Mouse (Mus musculus) common myeloid progenitor, adult 5-6 weeks (primary cell): ENCODE data around the gene Agk. TPM values are rescaled to one million over a fixed set of nuclear protein-coding genes. Genes with fewer than 3 reads are reported as not detected.

ENCODE experiments used
- ATAC-seq: replicated peaks from 2 replicates; pipeline ENCODE4 v1.8.0; 2016; ENCODE audit warnings: low read depth, mild to moderate bottlenecking, moderate TSS enrichment, inconsistent platforms; ENCODE audit not compliant: poor library complexity, severe bottlenecking
- total RNA-seq: library from RNA; stranded (forward); fragments of 200-1000, 187-1606 nt; gene quantifications from 2 replicates; pipeline ENCODE4 v1.2.3, GENCODE M21; 2017

Gene Agk
- total RNA-seq, 1 experiment from 2014 or later, result 44.6 TPM

DNA sequence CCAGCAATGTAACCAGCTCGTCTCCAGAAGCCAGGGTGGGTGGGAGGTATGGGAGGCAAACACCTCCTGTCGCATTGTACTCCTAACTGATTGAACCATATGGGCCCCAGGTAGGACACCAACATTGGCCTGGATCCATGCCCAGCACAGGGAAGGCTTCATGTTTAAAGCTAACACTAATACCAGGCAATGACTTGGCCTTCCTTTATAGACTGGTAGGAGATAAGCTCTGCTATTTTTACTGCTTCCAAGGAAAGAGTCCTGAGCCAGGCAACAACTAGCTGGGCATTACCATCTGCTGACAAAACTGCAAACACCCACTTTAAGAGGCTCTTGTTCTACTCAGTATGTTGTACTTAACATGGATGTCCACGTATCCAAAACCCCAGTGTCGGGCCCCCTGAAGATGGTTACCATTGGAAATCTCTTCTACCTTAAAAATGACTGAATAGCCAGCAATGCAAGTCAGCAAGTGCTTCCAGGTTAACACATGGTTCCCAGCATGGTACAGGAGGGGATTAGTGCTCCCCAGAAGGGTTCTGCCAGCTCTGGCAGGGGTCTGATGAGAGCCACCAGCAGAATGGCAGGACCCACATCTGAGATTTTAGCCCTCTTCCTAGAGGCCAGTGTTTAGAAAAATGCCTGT is 78.8 kb downstream of the Agk start:
- no peak for ATAC-seq

DNA sequence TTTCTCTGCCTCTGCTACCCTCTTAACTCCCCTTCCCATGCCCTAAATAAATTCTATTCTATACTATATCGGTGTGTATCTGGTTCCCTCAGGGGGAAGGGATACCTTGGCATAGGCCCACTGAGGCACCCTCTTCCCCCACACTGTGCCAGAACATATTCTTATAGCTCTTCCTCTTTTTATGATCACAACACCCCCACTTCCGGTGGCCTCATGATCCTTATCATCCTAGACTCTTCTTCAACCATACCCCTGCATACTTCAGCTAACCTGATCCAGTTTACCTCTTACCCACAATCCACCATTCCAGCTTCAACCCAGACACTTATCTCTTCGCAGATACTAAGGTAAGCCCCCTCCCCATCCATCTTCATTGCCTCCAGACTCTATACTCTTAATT is 86.1 kb downstream of the Agk start:
- ATAC-seq, result 0 out of 2 replicates have a peak, but pooled peaks have one; percentile 32

DNA sequence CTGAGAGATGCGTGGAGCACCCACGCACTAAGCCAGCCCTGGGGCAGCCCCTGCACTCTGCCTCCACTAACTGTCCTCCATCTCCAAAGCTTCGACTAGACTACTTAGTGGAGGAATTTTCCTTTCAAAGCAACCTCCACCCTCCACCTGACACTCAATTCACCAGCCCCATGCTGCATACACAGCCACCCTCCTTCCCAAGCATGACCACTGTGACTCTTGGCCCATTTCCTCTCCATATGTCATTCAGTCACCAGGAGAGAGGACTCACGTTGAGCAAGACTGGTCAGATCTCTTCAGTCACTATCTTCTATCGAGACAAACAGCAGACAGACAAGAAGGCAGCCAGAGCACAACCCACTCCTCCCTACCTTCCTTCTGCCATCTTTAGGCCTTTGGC is 88.1 kb downstream of the Agk start:
- no peak for ATAC-seq

DNA sequence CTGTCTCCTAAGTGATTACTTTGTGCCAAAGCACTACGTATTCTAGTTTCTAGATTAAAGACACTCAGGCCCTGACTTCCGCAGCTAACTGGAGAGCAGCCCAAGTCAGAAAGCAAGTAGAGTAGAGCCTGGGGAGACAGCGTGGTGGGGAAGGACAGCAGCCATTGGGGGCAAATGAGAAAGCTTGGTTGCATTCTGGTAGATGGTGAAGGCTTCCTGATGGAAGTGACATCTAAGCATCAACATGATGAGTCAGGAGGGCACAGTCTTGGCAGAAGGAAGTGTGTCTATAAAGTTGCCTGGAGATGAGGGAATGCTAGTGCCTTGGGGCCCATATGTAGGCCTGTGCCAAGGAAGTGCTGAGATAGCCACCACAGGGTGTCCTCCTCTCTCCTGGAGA is 88.6 kb downstream of the Agk start:
- no peak for ATAC-seq

DNA sequence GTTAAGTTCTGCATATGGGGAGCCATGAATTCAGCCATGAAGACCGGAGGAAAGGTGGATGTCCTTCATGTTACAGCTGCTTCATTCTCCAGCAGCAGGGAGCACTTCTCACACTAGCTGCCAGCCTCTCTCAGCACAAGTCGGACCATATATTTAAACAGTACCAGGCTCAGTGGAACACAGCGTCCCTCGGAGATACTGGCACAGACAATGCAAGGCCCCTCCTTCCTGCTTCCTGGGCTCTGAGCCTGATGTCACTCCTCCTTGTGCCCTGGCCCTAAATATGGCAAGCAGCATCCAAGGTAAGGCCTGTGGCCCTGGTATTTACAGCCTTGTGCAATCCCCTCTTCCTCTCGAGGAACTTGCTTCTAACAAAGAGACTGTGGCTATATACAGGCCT is 90.8 kb downstream of the Agk start:
- no peak for ATAC-seq

DNA sequence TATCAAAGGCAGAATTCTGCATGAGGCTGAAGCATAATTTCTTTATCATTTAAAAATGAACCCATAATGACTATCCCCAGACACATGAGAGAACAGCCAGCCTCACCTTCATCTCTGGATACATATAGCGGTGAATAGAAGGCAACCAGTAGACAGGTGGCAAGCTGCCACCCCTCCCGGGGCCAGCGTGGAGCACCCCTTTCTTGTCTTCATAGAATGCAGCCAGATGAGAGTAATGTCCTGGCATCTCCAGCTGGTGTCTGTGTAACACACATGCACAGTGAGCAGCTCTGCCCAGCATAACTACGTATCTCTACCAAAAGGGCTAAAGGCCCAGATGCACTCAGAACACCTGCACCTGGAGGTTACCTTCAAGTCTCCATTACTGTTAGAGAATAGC is 93.4 kb downstream of the Agk start:
- no peak for ATAC-seq

DNA sequence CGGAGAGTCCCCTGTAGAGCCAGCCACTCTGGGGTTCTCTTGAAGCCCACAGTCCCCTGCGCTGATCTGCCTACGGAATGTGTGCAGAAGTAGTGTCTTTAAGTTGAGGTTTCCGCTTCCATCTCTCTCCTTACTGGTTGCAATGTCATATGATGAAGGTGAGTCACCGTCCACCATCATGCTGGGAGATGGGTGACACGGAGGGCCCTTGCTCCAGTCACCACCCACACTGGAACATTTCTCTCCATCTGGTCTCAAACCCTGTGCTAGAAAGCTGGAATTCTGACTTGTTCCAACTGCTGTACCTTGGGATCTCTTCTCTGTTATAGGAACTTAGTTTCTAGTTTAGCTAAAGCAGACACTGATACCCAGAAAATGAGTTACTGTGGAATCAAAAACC is 96.1 kb downstream of the Agk start:
- no peak for ATAC-seq

DNA sequence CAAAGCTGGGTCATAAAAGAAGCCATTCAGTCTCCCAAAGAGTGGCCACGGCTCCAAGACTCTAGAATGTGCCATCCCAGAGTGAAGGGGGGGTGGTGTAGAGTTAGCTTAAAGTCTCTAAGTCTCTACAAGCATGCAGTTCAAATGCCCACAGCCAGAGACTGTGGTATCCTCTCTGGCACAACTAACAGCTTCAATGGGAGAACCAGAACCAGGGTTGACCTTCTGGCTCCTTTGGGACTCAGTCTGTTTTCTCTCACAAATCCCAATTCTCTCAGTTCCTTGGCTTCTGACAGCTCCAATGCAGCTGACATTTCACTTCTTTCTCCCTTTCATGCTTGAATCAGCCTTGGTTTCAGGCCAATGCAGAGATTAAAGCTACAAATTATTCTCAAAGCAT is 98.0 kb downstream of the Agk start:
- no peak for ATAC-seq

DNA sequence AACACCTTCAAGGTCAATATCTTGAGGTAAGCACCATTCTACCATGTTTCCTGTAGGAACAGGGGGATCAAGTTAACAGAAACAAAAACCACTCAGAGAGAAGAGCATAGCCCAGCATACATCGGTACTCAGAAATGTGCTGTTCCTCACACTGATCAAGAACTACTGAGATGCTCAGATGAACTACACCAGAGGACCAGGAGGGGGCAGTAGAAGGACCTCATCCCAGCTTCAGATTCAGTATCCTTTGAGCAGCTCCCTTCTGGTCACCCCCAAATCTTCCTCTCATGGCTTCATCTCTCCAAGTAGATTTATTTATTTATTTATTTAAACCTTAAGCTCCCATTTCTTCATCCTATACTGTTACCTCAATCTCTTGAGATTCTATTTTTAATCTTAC is 98.8 kb downstream of the Agk start:
- peak; percentile 98 for ATAC-seq

DNA sequence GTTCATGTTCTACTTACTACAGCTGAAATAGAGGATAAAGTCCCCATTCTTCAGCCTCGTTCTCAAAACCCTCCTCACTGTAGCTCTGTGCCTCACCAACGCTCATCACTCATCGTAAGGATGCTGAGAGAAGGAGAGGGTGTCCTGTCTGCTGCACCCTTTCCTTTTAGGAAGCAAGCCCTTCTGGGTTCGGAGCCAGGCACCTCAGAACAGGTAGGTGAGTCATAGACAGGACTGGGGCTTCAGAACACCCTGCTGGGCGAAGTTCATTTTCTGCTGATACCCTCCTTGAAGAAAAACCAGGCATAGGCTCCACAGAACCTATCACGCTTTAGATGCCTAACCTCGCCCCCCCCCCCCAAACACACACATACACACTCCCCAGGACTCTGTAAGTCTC is 102.5 kb downstream of the Agk start:
- ATAC-seq, result no peak

DNA sequence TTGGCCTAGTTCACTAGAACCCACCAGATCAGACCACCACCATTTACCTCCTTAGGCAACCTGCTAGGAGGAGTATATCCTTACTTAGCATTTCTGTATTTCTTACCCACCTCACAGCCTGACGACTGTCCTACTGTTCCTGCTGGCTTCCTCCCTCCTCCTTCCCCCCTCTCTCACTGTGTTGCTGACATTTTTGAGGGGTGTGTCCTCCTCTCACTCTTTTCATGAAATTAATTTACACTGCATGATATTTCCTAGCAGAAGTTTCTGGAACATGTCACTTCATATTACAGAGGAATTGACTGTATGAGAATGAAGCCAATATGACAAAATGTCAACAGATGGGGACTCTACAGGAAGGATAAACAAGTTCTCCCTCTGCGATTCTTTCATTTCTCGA is 103.7 kb downstream of the Agk start:
- no peak for ATAC-seq

DNA sequence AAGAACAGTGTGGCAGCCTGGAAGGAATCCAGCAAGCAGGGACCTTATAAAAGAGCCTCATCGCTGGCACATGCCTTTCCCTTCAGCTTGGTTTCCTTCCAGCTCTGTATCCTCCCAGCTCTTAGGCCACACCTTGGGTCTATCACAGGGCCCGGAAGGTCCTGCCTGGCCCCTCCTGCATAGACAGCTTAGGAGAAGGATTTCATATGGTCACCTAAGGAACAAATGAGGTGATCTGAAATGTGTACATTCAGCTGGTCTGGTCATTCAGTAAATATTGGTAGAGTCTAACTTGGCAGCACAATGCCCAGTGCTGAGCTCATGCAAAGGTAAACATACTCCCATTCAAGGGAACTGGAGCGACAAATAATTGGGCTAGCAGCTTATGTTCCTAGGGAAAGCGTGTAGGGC is 104.6 kb downstream of the Agk start:
- ATAC-seq, result no peak

DNA sequence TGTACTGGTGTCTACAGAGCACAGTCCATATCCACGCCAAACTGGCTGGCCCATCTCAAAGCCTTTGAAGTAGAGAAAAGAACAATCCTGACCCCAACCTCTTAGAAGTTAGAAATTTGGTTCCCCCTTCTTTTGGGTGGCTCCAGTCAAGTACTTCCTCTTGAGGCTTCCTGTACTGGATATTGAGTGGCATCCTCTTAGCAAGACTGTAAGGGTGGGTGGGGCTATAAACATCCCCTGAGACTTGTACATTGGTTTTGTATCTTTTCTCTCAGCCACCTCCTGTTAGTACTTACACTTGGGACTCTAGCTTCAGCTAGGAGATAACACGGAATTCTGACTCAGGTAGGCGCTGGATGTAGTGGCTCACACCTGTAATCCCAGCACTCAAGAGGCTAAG is 105.3 kb downstream of the Agk start:
- ATAC-seq, result peak; percentile 85

DNA sequence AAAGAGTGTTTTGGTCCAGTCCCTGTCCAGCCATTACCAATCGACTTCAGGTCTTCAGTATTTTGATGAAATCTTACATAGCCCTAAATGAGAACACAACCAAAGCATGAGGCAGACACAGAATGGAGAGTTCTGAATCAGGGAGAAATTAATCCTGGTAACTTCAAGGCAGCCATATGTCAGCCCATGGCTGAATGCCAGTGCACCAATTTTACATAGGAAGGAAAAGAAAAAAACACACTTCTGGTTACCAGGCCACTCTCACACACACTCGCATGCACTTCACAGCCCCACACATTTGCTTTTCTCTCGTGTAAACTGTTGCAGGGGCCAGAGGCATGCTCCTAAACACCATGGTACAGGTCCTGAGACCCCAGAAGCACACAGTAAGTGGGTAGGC is 105.9 kb downstream of the Agk start:
- no peak for ATAC-seq

DNA sequence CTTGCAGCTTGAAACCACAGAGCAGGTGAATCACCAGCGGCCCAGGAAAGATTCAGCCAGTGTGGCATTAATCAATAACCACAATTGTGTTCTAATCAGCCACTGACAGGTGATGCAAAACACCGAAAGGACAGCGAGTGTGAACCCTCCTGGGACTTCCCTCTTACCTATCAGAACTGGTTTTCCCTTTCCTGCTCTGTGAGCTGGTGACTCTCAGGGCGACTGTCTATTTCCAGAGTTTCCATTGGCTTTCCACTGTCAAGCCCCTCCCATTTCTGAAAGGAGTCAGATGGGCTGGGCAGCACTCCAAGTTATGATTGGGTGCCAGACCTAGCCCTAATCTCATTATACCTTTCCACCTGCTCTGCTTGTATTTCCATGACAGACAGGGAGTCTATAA is 106.4 kb downstream of the Agk start:
- ATAC-seq, result no peak

DNA sequence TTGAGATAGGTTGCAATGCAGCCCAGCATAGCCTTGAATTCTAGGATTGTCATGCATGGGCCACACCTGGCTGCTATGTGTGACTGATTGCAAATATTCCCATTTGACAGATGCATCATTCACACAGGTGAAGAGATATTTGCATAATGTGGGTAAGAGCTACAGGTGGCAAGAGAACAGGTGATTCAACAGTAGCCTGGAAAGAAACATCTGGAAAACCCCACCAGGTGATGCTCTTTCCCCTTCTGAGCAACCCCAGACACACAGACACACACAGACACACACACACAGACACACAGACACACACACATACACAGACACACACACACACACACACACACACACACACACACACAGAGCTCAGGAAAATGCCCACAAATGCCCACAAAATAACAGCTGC is 106.8 kb downstream of the Agk start:
- no peak for ATAC-seq

DNA sequence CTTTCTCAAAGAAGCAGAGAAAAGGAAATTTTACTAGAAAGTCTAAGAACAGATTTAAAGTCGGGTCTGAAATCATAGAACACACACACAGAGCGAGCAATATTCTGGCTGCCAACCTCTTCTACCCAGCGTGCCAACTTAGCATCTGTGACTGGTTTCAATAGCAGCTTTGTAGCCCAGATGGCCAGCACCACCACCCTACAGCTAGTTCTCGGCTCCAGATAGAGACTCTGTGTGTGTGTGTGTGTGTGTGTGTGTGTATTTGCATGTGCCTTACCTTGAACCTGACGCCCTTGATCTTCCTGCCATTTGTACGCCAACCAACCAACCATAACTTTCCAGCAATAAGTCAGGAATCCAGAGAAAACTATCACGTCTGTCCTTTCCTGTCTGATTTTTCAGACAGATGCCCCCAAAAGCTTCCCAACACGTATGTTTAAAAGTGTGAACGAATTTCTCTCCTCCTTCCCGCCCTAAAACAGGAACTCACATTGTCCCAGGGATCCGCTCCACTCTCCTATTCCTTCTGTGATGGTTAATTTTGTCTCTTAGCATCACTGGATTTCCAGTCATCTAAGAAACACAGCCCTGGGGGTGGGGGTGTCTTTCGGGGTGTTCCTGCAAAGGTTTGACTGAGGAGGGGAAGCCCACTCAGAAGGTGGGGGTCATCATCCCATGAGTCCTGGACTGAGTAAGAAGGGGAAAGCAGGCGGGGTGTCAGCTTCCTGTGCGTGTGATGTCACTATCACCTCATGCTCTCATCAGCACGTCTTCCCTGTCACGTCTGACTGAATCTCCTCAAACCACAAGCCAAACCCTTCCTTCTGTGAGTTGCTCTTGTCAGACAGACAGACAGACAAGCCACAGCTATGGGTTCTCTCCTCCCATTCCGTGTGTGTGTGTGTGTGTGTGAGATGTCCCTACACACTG is 107.6 kb downstream of the Agk start:
- no peak for ATAC-seq

DNA sequence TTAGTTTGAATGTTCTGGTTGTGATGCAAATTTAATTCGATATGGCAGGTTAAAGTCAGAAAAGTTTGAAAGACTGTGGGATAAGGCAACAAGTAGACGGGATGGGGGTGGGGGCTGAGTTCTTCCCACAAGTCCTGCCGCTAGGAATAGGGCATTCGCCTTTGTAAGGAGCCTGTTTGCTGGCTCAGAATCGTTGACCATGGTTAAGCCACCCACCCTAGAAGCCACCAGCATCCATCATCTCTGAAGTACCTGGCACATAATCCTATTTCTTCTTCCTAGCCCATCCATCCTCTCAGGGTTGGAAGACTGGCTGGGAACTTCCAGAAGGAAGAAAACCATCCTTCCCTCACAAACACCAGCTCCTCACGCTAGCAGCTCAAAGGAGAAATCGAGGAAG is 109.7 kb downstream of the Agk start:
- no peak for ATAC-seq

DNA sequence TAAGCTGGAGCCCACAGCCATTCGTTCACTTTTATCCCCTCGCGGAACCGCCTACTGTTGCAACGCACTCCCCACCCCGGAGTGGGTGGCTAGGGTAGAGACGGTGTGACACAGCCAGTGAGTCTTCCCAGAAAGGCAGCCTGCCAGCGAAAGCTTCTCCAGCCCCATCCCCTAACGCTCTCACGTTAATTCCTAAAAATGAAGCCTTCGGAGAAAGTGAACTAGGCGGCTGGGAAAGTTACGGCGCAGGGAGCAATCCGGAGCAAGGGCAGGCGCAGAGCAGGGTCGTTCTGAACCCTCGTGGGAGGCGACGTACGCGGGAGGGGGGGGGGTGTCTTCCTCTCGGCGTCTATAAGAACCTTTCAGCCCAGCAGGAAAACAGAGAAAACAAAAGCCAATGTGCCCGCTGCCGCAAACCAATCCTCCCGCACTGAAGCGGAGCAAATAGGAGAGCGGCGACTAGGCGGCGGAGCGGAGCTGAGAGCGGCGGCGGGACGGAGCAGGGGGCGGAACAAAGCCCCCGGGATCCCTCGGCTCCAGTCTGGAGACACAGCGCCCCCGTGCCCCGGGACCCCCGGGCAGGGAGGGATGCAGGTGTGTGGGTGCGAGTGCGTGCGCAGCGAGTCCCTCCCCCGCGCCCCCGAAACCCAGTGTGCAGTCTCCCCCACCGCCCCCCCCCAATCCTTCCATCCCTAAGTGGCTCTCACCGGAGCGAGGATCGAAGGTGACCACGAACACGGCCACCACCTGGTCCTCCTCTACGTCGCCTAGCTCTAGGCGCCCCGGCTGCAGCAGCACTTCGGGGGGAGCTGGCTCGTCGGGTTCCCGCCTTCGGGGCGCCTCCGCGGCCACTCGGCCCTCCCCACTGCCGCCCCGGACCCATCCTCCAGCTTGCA is 110.4 kb downstream of the Agk start:
- ATAC-seq, result peak; percentile 49

DNA sequence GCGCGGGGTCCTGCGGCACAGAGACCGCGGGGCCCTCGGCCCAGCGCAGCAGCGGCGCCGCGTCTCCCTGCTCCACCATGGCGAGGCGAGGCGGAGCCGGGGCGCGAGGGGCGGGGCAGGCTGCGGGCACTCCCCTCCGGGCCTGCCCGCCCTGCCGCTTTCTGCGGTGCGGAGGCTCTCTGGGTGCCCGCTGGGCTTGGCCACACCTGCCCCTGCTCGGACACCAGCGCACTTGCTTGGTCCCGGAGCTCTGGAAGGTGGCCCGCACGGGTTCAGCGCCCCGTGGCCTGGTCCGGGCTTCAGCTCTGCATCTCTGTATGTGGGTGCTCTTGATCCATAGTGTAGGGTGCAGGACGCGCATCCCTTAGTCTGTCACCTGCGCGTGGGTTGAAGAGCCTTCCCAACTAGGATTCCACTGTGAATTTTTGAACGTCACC is 111.1 kb downstream of the Agk start, which contains the start of gene E330009J07Rik:
TSS of gene E330009J07Rik (minus strand) at position 89 of the 437 bp plus-strand sequence.
- ATAC-seq, result peak; percentile 80
